Mouse (Mus musculus) cerebellum, adult 18-20 months (tissue): ENCODE data around the gene Zfp715.
"Not testable (repeated sequence)": the region's sequence is repeated elsewhere in the genome, so short reads cannot be mapped to it uniquely, and the experiment has no call there.

Experiments
- DNase-seq, 2 experiments: peaks; one replicate each; pipeline ENCODE4 v3.0.0; 2021

The Zfp715 gene

DNA sequence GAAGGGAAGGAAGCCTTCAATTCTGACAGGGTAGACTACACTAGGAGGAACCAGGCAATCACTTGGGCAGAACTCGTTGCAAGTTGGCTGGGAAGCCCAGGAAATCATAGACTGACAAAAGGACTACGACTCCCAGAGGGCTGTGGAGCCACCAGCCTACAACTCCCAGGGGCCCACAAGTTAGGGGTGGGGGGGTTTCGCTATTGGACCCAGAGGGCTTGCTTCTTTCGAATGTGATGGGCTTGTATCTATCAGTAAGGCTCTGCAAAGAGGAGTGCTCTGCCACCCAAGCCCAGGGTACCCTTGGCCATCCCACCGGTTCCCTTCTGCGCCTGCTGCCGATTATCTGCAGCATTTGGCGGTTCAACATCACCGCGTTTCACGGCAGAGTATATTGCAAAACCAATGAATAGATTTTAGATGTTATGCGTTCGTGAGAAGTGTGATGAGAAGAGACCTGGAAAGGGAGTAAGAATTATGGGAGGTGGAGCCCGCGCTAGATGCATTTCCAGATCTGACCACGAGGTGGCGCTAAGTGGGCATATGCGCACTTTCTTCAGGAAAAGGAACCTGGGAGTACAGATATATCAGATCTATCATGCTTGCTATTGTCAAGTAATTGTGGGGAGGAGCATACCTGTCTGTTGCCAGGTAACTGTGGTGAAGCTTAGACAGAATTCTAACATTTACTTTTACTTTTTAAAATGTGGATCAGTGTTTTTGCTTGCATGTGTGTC lies 30.1 kb downstream of the Zfp715 start:
- DNase-seq, result peak; percentile 75 to 87

- DNase-seq, result no peak
Observed at GRCm38 (mm10) chr7:43282459-43282858, 30.6 kb downstream of the Zfp715 start.

DNA sequence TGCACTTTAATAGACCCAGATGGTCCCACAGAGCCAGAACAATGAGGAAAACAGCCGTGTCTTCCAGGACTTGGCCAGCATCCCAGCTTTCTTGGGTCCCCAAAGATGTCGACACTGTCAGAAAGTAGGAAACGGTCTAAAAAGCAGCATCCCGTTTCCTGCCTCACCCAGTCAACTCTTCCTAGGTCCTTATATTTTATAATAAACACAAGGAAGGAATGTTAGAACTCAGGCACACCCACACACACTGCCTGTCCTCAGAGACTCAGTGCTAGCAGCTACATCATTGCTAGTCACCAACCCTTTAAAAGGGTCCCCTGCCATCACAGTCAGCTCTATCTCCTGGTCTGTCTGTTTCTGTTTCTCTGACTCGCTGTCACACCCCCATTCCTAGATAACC lies 35.7 kb downstream of the Zfp715 start:
- no peak for DNase-seq

GRCm38 (mm10) chr7:43276178-43276577 lies 36.9 kb downstream of the Zfp715 start:
- DNase-seq, result not testable (repeated sequence)

GRCm38 (mm10) chr7:43273476-43273875 lies 39.6 kb downstream of the Zfp715 start:
- DNase-seq, result no peak

DNA sequence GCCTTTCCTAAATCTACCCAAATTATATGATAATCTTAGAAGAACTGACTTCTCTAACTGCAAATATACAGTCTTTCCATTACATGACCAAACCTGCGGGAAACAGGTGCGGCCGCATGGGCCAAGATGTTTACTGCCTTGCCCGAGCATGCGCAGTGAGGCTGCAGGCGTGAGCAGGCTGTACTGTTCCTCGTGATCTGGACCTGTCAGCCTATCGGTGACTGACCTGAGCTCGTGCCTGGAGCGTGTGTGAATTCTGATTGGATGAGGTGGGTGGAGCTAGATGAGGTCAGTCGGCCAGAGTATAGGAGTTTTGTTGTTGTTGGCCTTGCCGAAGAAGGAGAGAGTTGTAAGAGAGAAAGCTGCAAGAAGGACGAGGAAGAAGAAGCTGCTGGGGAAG lies 45.7 kb downstream of the Zfp715 start:
- DNase-seq, result not testable (repeated sequence)

DNA sequence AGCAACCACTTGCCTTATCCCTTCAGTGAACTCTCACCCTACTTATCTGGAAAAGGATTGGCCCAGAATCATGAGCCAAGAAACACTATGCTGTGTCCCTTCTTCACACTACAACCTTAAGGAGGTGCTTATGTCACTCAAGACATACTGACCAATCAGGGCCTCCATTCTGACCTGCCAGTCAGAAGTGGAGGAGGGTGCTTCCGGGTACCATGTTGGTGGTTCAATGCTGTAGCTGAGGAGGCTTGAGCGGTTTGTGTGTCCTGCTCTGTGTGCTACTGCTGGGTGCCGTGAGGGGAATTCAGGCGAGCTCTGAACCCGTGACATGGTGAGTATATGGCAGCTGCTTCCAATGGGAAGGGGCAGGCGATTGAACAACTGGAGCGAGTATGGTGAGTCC lies 59.6 kb downstream of the Zfp715 start:
- no peak for DNase-seq

- DNase-seq, result not testable (repeated sequence)
Observed at GRCm38 (mm10) chr7:43250718-43251117, 62.4 kb downstream of the Zfp715 start.
